Mouse (Mus musculus) adrenal gland, postnatal 25 days (tissue): ENCODE results near the gene Rmi1. TPM values are rescaled to one million over a fixed set of nuclear protein-coding genes. Genes with fewer than 3 reads are reported as not detected.
"Not testable (repeated sequence)": the region's sequence is repeated elsewhere in the genome, so short reads cannot be mapped to it uniquely, and the experiment has no call there.

Source experiments
- DNase-seq: peaks from one replicate; pipeline ENCODE4 v3.0.0; 2021; ENCODE audit warnings: mixed read lengths
- long read RNA-seq: library from polyadenylated mRNA; stranded (forward); transcript quantifications from one replicate; pipeline ENCODE4 v2.0.0, GENCODE M21; 2021
- total RNA-seq: library from RNA; stranded (reverse); gene quantifications from 2 replicates; pipeline ENCODE4 v1.2.3, GENCODE M21; 2021

Gene Rmi1
- total RNA-seq: 23.2 and 25.0 TPM in 2 replicates
- long read RNA-seq, transcript Rmi1-205 (3 exons, 3,594 nt): major isoform, 7 of 30 reads
- long read RNA-seq, partial matches to known transcripts: 1 of 30 reads
- long read RNA-seq, other reads (novel, unspliced or antisense): 16 of 30 reads

DNA sequence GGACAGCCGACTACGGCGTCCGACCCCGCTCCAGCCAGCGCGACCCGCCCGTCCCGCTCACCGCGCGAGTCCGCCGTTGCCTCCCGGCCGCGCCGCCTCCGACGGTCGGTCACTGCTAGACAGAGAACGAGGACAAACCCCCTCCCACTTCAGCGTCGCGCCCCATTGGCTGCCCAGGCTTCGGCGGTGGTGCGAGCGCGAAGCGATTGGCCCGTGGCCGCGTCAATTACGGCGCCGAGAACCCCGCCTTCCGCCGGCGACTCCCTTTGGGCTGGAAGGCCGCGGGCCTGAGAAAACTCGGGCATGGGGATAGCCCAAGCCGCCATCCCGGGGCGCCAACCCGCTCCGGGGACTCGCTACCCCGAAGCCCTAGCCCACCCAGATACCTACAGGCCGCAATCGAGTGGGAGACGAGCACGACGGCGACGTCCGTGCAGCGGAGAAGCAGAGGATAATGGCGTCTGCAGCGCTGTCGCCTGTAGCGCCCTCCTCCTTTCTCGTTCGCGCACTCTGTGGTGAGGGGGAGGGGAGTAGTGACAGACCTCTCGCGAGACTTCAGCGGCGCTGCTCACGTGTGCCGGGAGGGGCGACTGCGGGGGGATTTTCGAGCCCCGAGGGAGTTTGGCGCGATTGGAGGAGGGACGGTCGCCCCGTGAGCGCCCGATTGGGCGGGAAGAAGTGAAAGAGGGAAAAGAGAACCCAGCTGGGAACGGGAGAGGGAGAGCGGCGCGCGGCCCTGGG lies at the start of gene Rmi1:
Gene Rmi1, plus strand, starts transcription at position 246 of the 741 bp plus-strand sequence.
- DNase-seq: peak; percentile 98

DNA sequence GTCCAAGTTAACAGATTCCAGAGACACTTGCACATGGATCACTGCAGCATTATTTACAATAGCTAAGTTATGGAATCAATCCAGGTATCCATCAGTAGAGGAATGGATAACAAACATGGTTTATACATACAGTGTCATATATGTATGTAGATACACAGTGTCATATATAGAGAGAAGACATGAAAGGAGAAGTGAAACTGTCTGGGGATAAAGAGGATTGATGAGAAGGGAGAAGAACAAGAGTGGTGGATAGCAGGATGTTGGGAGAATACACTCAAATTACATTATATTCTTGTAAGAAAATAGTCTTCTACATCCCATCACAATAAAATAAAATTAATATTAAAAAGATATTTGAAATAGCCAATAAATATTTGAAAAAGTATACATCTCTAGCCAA lies 49.1 kb upstream of the Rmi1 start:
- DNase-seq: no peak

DNA sequence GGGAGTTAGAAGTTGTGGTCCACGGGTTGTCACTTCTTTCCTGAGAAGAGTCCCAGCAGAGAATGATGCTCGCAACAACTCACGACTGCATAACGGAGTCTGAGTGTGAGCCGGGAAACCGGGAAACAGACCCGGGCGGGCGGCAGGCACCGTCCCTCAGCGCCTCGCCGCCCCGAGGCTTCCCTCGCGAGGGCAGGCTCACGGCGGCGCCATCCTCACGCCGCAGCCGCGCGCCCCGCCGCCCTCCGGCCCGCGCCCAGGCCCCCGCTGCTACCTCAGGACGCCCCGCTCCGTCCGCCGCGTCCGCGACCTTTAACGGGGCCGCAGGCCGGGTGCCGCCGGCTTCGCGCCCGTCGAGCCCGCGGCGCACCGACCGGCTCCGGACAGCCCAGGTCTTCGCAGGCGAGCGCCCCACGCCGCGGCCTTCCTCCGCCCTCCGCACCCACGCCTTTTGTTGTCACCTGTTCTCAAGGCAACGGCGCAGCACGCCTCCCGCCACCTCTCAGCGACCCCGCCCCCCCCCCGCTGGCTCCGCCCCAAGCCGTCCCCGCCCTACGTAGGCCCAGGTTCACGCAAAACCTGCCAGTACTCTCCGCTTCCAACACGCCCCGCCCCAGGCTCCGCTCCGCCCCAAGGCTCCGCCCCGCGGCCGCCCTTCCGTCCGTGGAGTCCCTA lies 43.3 kb upstream of the Rmi1 start, which contains the start of gene Kif27:
Gene Kif27, minus strand, starts transcription at position 494 of the 675 bp plus-strand sequence.
- peak; percentile 88 for DNase-seq

DNA sequence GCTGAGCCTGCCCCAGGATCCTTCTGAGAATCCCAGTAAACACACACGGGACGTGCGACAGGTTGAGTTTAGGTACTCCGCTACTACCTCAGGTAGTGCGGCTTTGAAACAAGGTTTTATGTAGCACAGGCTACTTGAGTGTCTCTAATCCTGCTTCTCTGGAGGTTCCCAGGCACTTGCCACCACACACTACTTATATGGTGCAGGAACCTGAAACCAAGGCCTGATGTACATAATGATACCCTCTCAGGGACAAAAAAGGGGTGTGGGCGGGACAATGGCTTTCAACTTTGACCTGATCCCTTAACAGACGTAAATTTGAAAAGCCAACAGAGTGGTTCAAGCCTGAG lies 42.8 kb upstream of the Rmi1 start:
- no peak for DNase-seq

DNA sequence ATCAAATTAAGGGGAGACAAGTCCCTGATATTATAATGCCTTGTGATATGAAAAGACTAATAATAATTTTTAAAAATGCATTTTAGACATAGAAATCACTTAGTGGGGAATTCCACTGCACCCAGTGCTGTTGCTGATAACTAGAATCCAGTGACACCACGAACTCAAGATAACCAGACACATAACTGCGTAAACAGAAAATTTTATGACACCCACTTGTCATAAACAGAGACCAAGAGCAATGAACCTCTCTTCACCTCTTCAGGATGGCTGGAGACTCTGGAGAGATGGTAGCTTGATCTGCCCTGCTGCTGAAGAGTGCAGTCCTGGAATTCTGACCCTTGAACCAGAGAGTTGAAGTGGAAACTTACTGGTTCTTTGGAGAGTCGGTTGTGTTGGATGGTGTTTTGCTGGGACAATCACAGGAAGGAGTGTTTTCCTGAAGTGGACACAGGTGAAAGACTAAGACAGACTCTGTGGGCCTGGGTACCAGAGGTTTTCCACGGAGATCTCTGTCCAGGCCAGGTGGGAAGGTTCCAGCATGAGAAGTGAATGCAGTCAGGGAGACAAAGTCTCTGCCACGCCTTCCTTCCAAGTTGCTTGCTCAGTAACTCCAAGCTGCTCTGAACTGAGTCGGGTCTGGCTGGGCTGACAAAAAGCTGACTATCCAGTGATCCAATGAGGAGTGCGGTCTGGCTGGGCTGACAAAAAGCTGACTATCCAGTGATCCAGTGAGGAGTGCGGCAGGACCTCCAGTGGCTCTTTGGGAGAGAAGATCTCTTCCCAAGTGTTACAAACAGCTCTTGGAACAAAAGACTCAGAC lies 37.5 kb upstream of the Rmi1 start:
- DNase-seq: no peak

DNA sequence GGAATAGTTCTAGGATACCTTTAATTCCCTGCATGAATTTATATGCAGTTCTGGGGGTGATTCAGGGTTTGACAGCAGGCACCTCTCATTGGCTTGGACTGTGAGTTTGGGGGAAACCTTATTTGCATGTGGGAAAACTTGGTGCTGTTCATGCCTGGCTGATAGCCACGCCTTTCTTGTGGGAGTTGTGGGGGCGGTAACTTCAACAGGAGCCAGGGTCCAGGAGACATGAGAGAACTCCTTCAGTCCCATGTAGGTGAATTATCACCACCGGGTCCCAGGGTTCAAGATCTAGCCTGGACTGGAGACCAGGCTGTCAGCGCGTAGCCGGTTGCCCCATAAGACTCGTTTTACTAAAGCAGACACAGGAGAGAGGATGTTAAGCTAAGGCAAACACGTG lies 36.9 kb upstream of the Rmi1 start:
- DNase-seq: not testable (repeated sequence)

DNA sequence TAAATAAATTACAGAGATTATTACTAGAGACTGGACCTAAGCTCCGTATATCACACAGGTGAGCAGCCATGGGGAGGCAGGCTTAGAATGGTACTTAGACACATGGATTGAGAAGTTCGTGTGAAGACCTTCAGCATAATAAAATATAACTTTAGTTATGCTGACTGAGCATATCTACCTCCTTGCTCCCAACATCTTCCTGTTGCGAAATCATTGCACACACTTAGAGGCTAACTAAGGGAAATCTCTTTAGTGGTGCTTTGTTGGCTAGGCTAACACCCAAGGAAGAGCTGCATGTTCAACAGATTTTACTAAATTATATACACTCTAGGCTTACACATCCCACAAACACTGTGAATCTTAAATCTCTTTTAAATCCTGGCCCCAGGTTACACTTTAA lies 35.7 kb upstream of the Rmi1 start:
- DNase-seq: no peak

DNA sequence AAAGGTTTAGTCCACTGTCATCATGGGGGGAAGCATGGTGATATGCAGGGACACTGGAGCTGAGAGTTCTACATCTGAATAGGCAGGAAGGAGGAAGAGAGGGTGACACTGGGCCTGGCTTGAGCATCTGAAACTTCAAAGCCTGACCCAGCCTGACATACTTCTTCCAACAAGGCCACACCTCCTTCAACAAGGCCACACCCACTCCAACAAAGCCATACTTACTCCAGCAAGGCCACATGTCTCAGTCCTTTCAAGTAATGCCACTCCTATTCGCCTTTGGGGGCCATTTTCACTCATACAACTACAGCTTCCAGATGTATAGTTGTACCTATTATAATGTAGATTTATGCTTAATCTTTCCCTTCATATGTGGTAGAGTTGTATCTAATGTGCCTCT lies 34.4 kb upstream of the Rmi1 start:
- DNase-seq: no peak

DNA sequence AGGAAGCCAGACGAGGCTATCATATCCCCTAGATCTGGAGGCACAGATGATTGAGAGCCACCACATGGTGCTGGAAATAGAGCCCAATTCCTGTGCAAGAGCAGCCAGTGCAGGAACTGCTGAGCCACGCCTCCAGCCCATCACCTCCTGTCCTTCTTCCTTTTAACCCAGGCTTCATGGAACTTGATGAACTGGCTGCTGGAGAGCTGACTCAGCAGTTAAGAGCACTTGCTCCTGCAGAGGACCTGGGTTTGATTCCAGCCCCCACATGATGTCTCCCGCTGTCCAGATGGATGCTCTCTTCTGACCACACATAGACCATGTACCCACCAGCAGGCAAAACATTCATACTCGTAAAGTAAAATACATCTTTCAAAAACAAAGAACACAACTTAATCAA lies 33.2 kb upstream of the Rmi1 start:
- no peak for DNase-seq

DNA sequence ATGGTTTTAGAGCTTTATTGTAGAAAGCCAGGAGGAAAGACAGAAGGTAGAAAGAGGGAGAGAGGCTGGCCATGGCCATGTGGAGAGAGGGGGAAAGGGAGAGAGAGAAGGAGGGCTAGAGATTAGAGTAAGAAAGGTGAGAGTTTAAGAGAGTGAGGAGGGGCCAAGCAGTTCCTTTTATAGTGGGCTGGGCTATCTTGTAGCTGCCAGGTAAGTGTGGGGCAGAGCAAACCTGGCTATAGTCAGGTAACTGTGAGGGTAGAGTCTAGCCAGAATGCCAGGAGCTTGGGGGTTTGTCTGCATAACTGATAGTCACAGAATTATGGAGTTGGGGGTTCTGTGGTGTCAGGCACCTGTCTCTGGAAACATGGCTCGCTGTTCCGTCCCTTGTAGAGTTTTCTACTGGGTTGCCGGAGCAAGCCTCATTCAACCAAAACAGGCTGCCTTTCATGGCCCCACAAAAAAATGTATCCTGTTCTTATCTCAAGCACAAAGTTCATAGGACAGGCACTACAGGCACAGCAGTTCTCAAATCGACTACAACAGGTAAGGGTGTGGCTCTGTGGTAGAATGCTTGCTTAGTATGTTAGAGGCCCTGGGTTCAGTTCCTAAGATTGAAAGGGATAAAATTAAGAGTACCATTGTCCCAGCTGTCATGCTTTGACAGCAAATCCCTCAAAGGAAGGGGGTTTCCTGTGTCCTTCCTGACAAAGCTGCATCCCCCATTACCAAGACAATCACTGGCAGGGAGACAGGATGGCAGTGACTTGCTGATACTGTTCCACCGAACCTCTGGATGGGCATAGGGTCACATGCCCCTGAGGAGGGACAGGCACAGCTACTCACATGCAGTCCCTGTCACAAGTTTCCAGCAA lies 29.5 kb upstream of the Rmi1 start:
- DNase-seq: no peak

DNA sequence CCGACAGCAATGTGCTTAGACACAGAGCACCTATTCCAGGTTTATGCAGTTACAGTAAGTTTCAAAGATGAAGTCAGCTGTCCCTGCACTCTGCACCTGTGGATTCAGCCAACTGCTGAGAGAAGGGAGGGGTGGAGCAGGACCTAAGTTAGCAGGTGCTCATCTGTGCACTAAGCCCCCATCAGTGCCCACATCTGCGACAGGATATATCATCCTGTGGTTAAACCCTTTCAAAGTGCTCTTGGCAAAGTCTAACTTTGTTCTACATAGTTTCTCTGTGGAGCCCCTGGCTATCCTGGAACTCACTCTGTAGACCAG lies 28.9 kb upstream of the Rmi1 start:
- DNase-seq: no peak

DNA sequence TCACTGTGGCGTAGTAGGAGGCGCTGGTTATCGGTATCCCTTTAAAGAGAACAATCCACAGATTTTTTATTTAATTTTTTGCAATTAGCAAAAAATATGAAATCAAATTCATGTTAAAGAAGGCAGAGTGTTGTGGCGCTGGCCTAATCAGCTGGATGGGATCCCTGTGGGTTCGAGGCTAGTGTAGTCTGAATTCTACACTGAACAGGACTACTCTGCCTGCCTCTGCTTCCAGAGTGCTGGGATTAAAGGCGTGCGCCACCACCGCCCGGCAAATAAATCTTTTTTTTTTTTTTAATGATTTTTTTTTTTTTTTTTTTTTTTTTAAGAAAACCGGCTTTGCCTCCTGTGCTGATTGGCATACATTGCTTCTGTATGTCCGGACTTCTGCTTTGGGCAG lies 17.7 kb upstream of the Rmi1 start:
- no peak for DNase-seq

DNA sequence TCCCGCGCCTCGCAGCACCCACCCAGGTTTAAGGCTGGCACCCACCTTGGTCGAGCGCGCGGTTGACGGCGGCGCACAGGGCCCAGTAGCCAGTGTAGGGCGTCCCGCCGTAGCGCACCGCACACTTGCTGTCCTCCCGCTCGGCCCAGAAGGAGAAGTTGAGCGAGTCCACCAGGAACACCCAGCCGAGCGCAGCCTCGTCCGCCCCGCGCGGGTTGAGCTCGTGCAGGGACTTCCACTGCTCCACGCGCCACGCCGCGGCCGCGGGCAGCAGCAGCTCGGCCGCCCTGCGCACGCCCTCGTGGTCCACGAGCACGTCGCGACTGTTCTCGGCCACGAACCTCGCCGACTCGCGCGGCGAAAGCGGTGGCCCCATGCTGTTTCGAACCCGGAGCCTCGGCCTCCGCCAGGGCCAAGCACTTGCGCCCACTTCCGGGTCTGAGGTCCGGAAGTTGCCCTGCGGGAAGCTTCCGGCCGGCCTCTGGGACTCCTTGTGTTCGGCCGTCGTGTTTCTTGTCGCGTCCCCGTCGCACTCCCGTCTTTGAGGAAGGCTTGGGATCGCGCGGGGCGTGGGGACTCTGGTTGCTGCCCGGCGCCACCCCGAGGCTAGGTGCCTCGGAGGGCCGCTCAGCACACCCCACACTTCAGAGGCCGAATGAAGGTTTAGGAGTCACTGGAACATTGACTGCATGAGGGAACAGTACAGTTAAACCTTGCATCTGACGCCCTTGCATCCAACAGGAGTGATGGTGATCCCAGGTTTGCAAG lies 17.1 kb upstream of the Rmi1 start, which contains the start of gene 2210016F16Rik:
Gene 2210016F16Rik, minus strand, starts transcription at position 447 of the 768 bp plus-strand sequence.
- peak; percentile 63 for DNase-seq

DNA sequence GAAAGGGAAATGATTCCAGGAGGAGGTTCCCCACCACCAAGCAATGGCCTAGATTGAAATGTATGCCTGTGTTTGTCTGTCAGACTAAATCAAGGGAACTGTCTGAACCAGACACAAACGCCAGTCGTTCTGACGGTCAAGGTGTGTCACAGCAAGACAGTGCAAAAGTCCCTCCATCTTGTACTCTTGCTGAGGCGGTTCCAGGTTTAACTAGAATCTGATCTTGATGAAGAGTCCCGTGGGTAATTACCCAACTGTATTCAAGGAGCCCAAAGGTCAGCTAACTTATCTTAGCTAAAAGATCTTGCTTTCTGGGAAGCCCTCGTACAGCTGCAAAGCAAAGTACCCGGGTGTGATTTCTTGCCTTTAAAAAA lies 16.5 kb upstream of the Rmi1 start:
- DNase-seq: no peak

DNA sequence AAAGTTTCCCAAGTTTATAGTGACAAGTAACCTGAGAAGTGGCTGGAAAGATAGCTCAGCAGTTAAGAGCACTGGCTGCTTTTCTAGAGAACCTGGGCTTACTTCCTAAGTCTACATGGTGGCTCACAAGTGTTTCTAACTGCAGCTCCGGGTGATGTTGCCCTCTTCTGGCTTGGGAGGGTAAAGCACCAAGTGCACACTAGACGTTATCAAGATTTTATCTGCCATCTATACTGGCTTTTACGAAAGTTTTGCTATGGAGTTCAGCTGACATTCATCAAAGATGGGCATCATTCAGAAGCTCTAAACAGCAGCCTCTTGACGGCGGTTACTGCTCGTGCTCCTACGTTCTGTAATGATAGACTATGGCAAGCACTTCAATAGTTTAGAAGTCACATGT lies 14.1 kb upstream of the Rmi1 start:
- peak; percentile 66 for DNase-seq

DNA sequence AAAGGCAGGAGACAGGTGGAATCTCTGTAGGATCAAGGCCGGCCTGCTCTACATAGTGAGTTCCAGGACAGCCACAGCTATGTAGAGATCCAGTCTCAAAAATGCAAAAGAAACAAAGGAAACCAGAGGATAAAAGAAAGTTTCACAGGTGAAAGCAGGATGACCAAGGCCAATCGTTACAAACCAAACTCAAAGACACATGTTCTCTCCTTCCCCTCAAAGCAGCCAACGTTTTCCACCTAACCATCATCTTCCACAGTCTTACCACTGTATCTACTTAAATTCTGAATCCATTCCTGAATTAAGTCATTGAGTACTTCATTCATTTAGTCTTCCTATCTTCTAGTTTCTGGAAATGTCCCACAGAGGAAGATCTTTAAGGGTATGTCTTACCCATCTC lies 13.7 kb upstream of the Rmi1 start:
- DNase-seq: no peak

DNA sequence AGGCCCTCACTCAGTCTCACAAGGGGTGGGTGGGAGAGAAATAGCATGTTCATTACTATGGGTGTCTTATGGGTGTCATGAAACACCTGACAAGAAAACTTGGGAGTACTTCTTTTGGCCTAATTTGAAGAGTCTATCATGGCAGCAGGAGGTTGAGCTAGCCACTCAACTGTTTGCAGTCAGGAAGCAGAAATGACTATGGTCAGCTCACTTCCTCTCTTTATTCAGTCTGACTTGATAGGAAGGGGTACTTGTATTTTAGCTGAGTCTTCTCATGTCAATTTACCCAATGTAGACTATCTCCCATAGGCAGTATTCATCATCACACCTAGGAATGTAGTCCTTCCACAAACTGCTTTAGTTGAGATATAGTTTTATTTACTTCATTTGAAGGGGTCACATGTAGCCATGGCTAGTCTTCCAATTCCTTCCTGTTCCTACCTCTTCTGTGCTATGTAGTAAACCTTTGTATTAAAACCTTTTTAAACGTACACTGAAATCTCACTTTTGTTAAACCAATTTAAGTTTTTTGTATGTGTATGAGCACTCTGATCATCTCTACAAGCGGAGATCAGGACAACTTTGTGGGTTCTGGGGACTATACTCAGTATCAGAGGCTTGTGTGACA lies 12.6 kb upstream of the Rmi1 start:
- DNase-seq: no peak

DNA sequence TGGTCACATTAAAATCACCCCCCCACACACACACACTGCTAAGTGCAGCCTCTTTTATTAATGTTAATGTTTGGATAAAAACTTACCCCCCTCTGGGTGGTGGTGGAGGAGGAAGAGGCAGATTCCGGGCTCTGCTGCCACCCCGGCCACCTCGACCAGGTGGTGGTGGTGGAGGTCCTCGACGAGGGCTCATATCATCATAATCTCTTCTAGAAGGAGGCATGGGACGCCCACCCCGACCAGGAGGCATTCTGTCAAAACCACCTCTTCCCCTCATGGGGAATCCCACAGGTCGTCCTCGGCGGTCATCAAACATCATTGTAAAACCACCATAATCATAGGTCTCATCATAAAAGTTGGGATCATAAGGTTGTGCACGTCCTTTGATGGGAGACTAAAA lies 7.7 kb upstream of the Rmi1 start:
- not testable (repeated sequence) for DNase-seq

DNA sequence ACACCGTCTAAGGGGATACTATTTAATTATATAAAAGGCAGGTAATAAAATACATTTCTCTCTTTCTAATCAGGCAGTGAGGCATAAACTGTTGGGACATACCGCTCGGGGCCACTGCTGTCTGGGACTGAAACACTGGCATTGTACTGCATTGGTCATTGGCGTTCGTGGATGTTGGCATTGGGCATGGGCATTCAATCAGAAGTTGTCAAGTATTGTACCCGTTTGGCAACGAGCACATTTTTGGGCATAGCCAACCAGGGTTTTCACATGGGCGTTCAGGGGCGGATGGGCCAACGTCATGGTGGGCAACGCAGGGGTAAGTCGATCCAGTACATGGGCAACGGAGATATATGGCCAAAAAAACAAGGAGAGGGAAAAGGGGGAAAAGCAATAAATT lies 4.4 kb upstream of the Rmi1 start:
- DNase-seq: no peak

DNA sequence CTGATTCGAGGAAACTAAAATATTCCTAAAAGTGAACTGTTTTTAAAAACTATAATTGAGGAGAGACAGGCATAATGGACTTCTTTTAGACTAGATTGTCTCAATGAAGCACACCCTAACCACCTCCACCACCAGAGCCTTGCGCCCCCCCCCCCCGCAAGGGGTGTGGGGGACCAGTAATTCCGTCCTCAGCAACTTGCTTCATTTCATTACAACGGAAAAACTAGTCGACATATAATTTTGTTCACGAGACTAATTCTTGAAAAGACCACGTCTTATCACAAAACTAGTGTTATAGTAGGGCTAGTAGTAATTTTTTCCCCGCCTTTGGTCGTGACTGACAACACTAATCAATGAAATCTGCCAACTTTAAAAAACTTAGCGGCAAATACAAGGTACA lies 1.5 kb upstream of the Rmi1 start:
- DNase-seq: no peak
